Mouse (Mus musculus) heart, embryonic 16.5 days (tissue): ENCODE measurements at regions not wholly inside any gene's neighbourhood (a gene's known extent, or its start where the extent isn't known, plus 50 kb on each side); places are given as distances from the start of the nearest gene placed in this dataset.

Source experiments
- ATAC-seq: fragments of 200-750 bp; cut with Nextera tagmentation; replicated peaks from 2 replicates; pipeline ENCODE4 v1.8.0; 2017; ENCODE audit warnings: moderate number of reproducible peaks; ENCODE audit not compliant: insufficient read depth, low FRiP score; ENCODE audit errors: extremely low read depth
- H3K27ac ChIP-seq: fragments of 300-500 bp; sonication (generic); 2 replicates; pipeline ENCODE4 v1.5.1; 2014; ENCODE audit warnings: mild to moderate bottlenecking, low read length, control low read depth, moderate library complexity
- H3K27me3 ChIP-seq: fragments of 300-500 bp; sonication (generic); 2 replicates; pipeline ENCODE4 v1.6.1; 2014; ENCODE audit warnings: low read length, mixed read lengths; ENCODE audit not compliant: control insufficient read depth, insufficient read depth
- H3K36me3 ChIP-seq: fragments of 300-500 bp; sonication (generic); 2 replicates; pipeline ENCODE4 v1.6.1; 2014; ENCODE audit not compliant: control insufficient read depth, insufficient read depth
- H3K4me1 ChIP-seq: fragments of 300-500 bp; sonication (generic); 2 replicates; pipeline ENCODE4 v1.6.1; 2014; ENCODE audit warnings: low read length, mixed read lengths; ENCODE audit not compliant: control insufficient read depth, insufficient read depth
- H3K4me2 ChIP-seq: fragments of 300-500 bp; sonication (generic); 2 replicates; pipeline ENCODE4 v1.6.1; 2014; ENCODE audit warnings: low read depth, mild to moderate bottlenecking, control low read depth, low read length
- H3K4me3 ChIP-seq: fragments of 300-500 bp; sonication (generic); 2 replicates; pipeline ENCODE4 v1.5.1; 2014; ENCODE audit warnings: mild to moderate bottlenecking, control low read depth, low read length
- H3K9ac ChIP-seq: fragments of 300-500 bp; sonication (generic); 2 replicates; pipeline ENCODE4 v1.6.1; 2014; ENCODE audit warnings: low read length, control low read depth
- H3K9me3 ChIP-seq: fragments of 300-500 bp; sonication (generic); replicated peaks from 2 replicates; pipeline ENCODE4 v1.6.1; 2016; ENCODE audit warnings: low read length; ENCODE audit not compliant: control insufficient read depth
- WGBS: fragments of 180-500 bp; shearing (Covaris S2); extraction: QIAGEN DNeasy Blood & Tissue Kit; methylation state at CpG from one replicate; pipeline ENCODE4 v1.1.7; 2014; 5-methylcytosine and 5-hydroxymethylcytosine counted together

GRCm38 (mm10) chr4:106214170-106214569, 101.8 kb upstream of the Usp24 start:
- WGBS, result 83% methylated on average over 5 of the region's 5 CpGs
- no peak for ATAC-seq
- no peak overlapping the region for H3K4me2 ChIP-seq
- H3K4me3 ChIP-seq, result no peak overlapping the region
- no peak overlapping the region for H3K9ac ChIP-seq
- H3K27ac ChIP-seq, result no peak overlapping the region
- H3K36me3 ChIP-seq, result no peaks in the 10 kb centered on the region
- H3K27me3 ChIP-seq, result no peaks in the 10 kb centered on the region
- no peaks in the 10 kb centered on the region for H3K9me3 ChIP-seq
- H3K4me1 ChIP-seq, result no peaks in the 10 kb centered on the region

GRCm38 (mm10) chr4:106220621-106221020, 95.4 kb upstream of the Usp24 start:
- ATAC-seq, result no peak
- H3K9me3 ChIP-seq, result no peaks in the 10 kb centered on the region
- H3K9ac ChIP-seq, result no peak overlapping the region
- no peak overlapping the region for H3K4me3 ChIP-seq
- H3K4me1 ChIP-seq, result no peaks in the 10 kb centered on the region
- H3K36me3 ChIP-seq, result no peaks in the 10 kb centered on the region
- no peak overlapping the region for H3K4me2 ChIP-seq
- H3K27me3 ChIP-seq, result no peaks in the 10 kb centered on the region
- 77% methylated on average over 9 of the region's 9 CpGs for WGBS
- H3K27ac ChIP-seq, result no peak overlapping the region

- ATAC-seq, result 0 out of 2 replicates have a peak, but pooled peaks have one; percentile 30
- WGBS, result 46% methylated on average over 12 of the region's 12 CpGs
Measured at GRCm38 (mm10) chr4:106225184-106225862, 90.7 kb upstream of the Usp24 start.

GRCm38 (mm10) chr4:106227428-106227827, 88.6 kb upstream of the Usp24 start:
- ATAC-seq, result no peak

More at GRCm38 (mm10) chr4:106225184-106225862, 90.7 kb upstream of the Usp24 start:
- peaks cover 3% of the 10 kb centered on the region; the same call in 1 of the 2 replicates for H3K9me3 ChIP-seq
- peak overlapping the region; percentile 44 for H3K4me2 ChIP-seq
- no peaks in the 10 kb centered on the region for H3K27me3 ChIP-seq
- H3K9ac ChIP-seq, result no peak overlapping the region
- H3K4me1 ChIP-seq, result no peaks in the 10 kb centered on the region
- H3K36me3 ChIP-seq, result no peaks in the 10 kb centered on the region
- 0 out of 2 replicates have a peak overlapping the region, but pooled peaks have one; percentile 9 for H3K4me3 ChIP-seq
- no peak overlapping the region for H3K27ac ChIP-seq

GRCm38 (mm10) chr4:106228534-106228933, 87.5 kb upstream of the Usp24 start:
- Histone ChIP-seq H3K9me3 (peaks cover 3% of the 10 kb centered on the region; the same call in 1 of the 2 replicates), H3K4me3 (no peak overlapping the region), H3K27me3 (no peaks in the 10 kb centered on the region), H3K9ac (no peak overlapping the region), H3K27ac (no peak overlapping the region), H3K4me2 (no peak overlapping the region), H3K4me1 (peaks cover 7% of the 10 kb centered on the region), H3K36me3 (no peaks in the 10 kb centered on the region)
- 0 out of 2 replicates have a peak, but pooled peaks have one; percentile 35 for ATAC-seq
- WGBS, result 36% methylated on average over 9 of the region's 9 CpGs

More at GRCm38 (mm10) chr4:106227428-106227827, 88.6 kb upstream of the Usp24 start:
- H3K4me2 ChIP-seq, result no peak overlapping the region
- WGBS, result 66% methylated on average over 8 of the region's 8 CpGs
- no peak overlapping the region for H3K27ac ChIP-seq
- H3K36me3 ChIP-seq, result no peaks in the 10 kb centered on the region
- H3K4me1 ChIP-seq, result peaks cover 3% of the 10 kb centered on the region
- H3K9me3 ChIP-seq, result peaks cover 3% of the 10 kb centered on the region; the same call in 1 of the 2 replicates
- no peak overlapping the region for H3K4me3 ChIP-seq
- no peak overlapping the region for H3K9ac ChIP-seq
- no peaks in the 10 kb centered on the region for H3K27me3 ChIP-seq

- no peak overlapping the region for H3K4me2 ChIP-seq
- no peaks in the 10 kb centered on the region for H3K27me3 ChIP-seq
- H3K36me3 ChIP-seq, result no peaks in the 10 kb centered on the region
- ATAC-seq, result no peak
- H3K4me3 ChIP-seq, result no peak overlapping the region
- 68% methylated on average over 3 of the region's 3 CpGs for WGBS
- no peak overlapping the region for H3K9ac ChIP-seq
- H3K4me1 ChIP-seq, result peaks cover 7% of the 10 kb centered on the region
- peaks cover 3% of the 10 kb centered on the region; the same call in 1 of the 2 replicates for H3K9me3 ChIP-seq
- no peak overlapping the region for H3K27ac ChIP-seq
Measured at GRCm38 (mm10) chr4:106229526-106229925, 86.5 kb upstream of the Usp24 start.

GRCm38 (mm10) chr4:106232499-106232970, 83.5 kb upstream of the Usp24 start:
- no peaks in the 10 kb centered on the region for H3K27me3 ChIP-seq
- ATAC-seq, result peak; percentile 72
- peaks cover 7% of the 10 kb centered on the region for H3K4me1 ChIP-seq
- H3K9ac ChIP-seq, result peak overlapping the region; percentile 30; the same call in 1 of the 2 replicates
- WGBS, result 20% methylated on average over 9 of the region's 9 CpGs
- H3K9me3 ChIP-seq, result peaks cover 3% of the 10 kb centered on the region; the same call in 1 of the 2 replicates
- no peaks in the 10 kb centered on the region for H3K36me3 ChIP-seq
- no peak overlapping the region for H3K4me3 ChIP-seq
- peak overlapping the region; percentile 58 for H3K27ac ChIP-seq
- no peak overlapping the region; the same call in 1 of the 2 replicates for H3K4me2 ChIP-seq

GRCm38 (mm10) chr4:106244384-106244819, 71.6 kb upstream of the Usp24 start:
- H3K4me2 ChIP-seq, result no peak overlapping the region
- no peaks in the 10 kb centered on the region for H3K36me3 ChIP-seq
- WGBS, result 91% methylated on average over 14 of the region's 14 CpGs
- ATAC-seq, result no peak
- H3K9ac ChIP-seq, result no peak overlapping the region
- no peaks in the 10 kb centered on the region for H3K27me3 ChIP-seq
- no peaks in the 10 kb centered on the region for H3K9me3 ChIP-seq
- H3K4me3 ChIP-seq, result no peak overlapping the region
- H3K27ac ChIP-seq, result no peak overlapping the region
- no peaks in the 10 kb centered on the region for H3K4me1 ChIP-seq

GRCm38 (mm10) chr4:106244826-106245510, 71.0 kb upstream of the Usp24 start:
- WGBS, result 76% methylated on average over 9 of the region's 9 CpGs

More at GRCm38 (mm10) chr4:106244826-106245510, 71.0 kb upstream of the Usp24 start:
- H3K4me2 ChIP-seq, result no peak overlapping the region
- no peaks in the 10 kb centered on the region for H3K27me3 ChIP-seq
- no peak overlapping the region for H3K27ac ChIP-seq
- no peak for ATAC-seq
- H3K4me3 ChIP-seq, result no peak overlapping the region
- no peak overlapping the region for H3K9ac ChIP-seq
- H3K36me3 ChIP-seq, result no peaks in the 10 kb centered on the region
- no peaks in the 10 kb centered on the region for H3K4me1 ChIP-seq
- no peaks in the 10 kb centered on the region for H3K9me3 ChIP-seq
